Mouse (Mus musculus) layer of hippocampus, adult 2 months (tissue): ENCODE measurements at regions not wholly inside any gene's neighbourhood (a gene's known extent, or its start where the extent isn't known, plus 50 kb on each side); places are given as distances from the start of the nearest gene placed in this dataset.
"Not testable (repeated sequence)": the region's sequence is repeated elsewhere in the genome, so short reads cannot be mapped to it uniquely, and the experiment has no call there.

Experiments
- DNase-seq, 2 experiments: peaks; one replicate each; pipeline ENCODE4 v3.0.0; 2022; ENCODE audit warnings: low spot score in 2 of 2
- H3K27ac ChIP-seq: fragments of 200-600 bp; 2 replicates; pipeline ENCODE4 v1.8.1; 2022
- H3K4me3 ChIP-seq: fragments of 200-600 bp; 2 replicates; pipeline ENCODE4 v1.8.1; 2022; ENCODE audit warnings: mild to moderate bottlenecking
- CTCF ChIP-seq: fragments of 200-600 bp; conservative IDR thresholded peaks from 2 replicates; pipeline ENCODE4 v1.8.1; 2022; ENCODE audit warnings: antibody characterized with exemption, mild to moderate bottlenecking, moderate library complexity

DNA sequence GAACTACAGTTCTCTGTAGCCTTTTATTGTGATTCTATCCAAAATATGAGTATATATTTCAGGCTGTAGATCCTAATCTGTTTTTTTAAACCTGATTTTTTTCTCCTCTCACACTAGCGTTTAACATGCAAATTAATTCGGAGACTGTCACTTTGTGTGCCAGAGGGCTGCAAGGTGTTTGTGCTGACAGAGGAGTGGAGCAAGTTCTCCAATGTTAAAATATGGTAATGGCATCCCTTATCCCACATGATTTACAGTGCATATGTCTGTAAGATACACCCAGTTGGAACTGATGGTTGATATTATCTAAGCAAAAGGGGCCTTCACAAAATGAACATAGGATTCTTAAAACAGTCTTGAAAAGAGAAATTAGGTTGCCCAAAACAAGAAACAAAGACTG, 90.1 kb upstream of the Hdac2 start:
- no peak for TF ChIP-seq CTCF
- no peak for DNase-seq
- Histone ChIP-seq H3K27ac (no peak overlapping the region), H3K4me3 (no peak overlapping the region)

DNA sequence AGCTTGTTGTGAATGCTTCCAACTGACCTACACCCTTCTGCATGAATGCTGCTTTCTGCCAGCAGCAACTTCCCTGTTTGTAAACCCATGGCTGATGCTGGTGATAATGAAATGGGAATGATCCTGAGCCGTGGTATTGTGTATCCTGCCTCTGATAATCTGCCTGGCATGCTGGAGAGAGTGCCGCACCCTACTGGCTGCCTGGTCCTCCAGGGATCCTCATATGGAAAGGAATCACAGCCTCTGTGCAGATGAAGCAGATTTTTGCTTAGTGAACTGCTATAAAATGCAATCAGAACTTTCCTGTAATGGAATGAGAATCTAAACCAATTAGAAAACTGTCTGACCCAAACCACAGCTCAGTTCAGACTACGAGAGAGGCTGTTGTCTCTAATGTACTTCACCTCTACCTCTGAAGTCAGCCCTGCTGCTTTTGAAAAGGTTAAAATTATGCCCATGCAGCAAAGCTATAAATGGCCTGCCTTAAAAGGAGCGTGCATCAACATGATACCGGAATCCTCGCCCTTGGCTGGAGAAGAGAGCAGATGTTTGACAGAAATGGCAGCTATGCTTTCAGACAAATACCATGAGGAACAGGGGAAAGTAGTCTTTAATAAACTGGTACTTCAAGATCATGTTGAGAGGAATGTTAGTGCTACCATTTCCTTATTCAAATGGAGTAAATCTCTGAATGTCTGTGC, 76.3 kb upstream of the Hdac2 start:
- DNase-seq: no peak
- Histone ChIP-seq H3K27ac (no peak overlapping the region), H3K4me3 (no peak overlapping the region)
- TF ChIP-seq CTCF: 0 out of 2 replicates have a peak, but pooled peaks have one; percentile 15

- Histone ChIP-seq H3K27ac (no peak overlapping the region), H3K4me3 (no peak overlapping the region)
- no peak for TF ChIP-seq CTCF
- no peak for DNase-seq
Measured at GRCm38 (mm10) chr10:36908861-36909260, 65.5 kb upstream of the Hdac2 start.

DNA sequence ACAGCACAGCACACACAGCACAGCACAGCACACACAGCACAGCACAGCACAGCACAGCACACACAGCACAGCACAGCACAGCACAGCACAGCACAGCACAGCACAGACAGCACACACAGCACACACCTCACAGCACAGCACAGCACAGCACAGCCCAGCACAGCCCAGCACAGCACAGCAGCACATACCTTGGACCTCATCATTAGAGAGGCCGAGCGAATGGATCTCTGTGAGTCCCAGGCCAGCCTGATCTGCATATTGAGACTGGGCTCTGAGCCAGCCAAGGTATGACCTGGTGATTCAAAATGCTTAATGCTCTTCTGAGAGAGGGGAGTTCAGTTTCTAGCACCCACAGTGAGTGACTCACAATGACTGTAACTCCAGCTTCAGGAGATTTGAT, 56.3 kb upstream of the Hdac2 start:
- DNase-seq, H3K4me3 ChIP-seq: not testable (repeated sequence)

GRCm38 (mm10) chr10:36923756-36924155, 50.6 kb upstream of the Hdac2 start:
- H3K4me3 ChIP-seq: no peak overlapping the region
- TF ChIP-seq CTCF: no peak
- no peak for DNase-seq
- no peak overlapping the region for H3K27ac ChIP-seq

More for the DNA sequence above, 56.3 kb upstream of the Hdac2 start:
- H3K27ac ChIP-seq: not testable (repeated sequence)

GRCm38 (mm10) chr10:36924161-36924560, 50.2 kb upstream of the Hdac2 start:
- Histone ChIP-seq H3K27ac (no peak overlapping the region), H3K4me3 (no peak overlapping the region)
- no peak for TF ChIP-seq CTCF
- no peak for DNase-seq
